Mouse (Mus musculus) limb, embryonic 13.5 days (tissue): Measurements from ENCODE around the gene Ear10. TPM values are rescaled to one million over a fixed set of nuclear protein-coding genes. Genes with fewer than 3 reads are reported as not detected.
"Not testable (repeated sequence)": the region's sequence is repeated elsewhere in the genome, so short reads cannot be mapped to it uniquely, and the experiment has no call there.

Experiments
- ATAC-seq: fragments of 200-750 bp; cut with Nextera tagmentation; 2 replicates; pipeline ENCODE4 v1.8.0; 2017; ENCODE audit warnings: low read depth, moderate number of reproducible peaks, moderate TSS enrichment; ENCODE audit not compliant: low FRiP score
- H3K27ac ChIP-seq: fragments of 300-500 bp; sonication (generic); 2 replicates; pipeline ENCODE4 v1.5.1; 2015; ENCODE audit warnings: inconsistent platforms, mild to moderate bottlenecking, moderate library complexity
- H3K27me3 ChIP-seq: fragments of 300-500 bp; sonication (generic); 2 replicates; pipeline ENCODE4 v1.6.1; 2015; ENCODE audit warnings: mild to moderate bottlenecking, inconsistent platforms
- H3K36me3 ChIP-seq: fragments of 300-500 bp; sonication (generic); 2 replicates; pipeline ENCODE4 v1.6.1; 2015; ENCODE audit warnings: inconsistent platforms, mild to moderate bottlenecking, moderate library complexity
- H3K4me1 ChIP-seq: fragments of 300-500 bp; sonication (generic); 2 replicates; pipeline ENCODE4 v1.6.1; 2015; ENCODE audit warnings: inconsistent platforms
- H3K4me2 ChIP-seq: fragments of 300-500 bp; sonication (generic); replicated peaks from 2 replicates; pipeline ENCODE4 v1.6.1; 2015; ENCODE audit warnings: inconsistent platforms, mild to moderate bottlenecking, moderate library complexity
- H3K4me3 ChIP-seq: fragments of 300-500 bp; sonication (generic); 2 replicates; pipeline ENCODE4 v1.5.1; 2015; ENCODE audit warnings: moderate library complexity, mild to moderate bottlenecking, inconsistent platforms
- H3K9ac ChIP-seq: fragments of 300-500 bp; sonication (generic); 2 replicates; pipeline ENCODE4 v1.6.1; 2015; ENCODE audit warnings: mild to moderate bottlenecking, inconsistent platforms
- H3K9me3 ChIP-seq: fragments of 300-500 bp; sonication (generic); 2 replicates; pipeline ENCODE4 v1.6.1; 2016; ENCODE audit warnings: inconsistent platforms
- WGBS: fragments of 180-500 bp; shearing (Covaris S2); methylation state at CpG from one replicate; pipeline ENCODE4 v1.1.7; 2015; 5-methylcytosine and 5-hydroxymethylcytosine counted together
- polyA plus RNA-seq: library from polyadenylated mRNA; unstranded; fragments of >200 nt; fragmentation: Nextera tagmentation; extraction: Ambion mirVana; gene quantifications from 2 replicates; pipeline ENCODE4 v1.2.1, GENCODE M21; 2015

Gene Ear10
- polyA plus RNA-seq, 1 experiment from 2014 or later: not detected

- not testable (repeated sequence) for H3K36me3 ChIP-seq, H3K4me3 ChIP-seq, ATAC-seq, H3K4me1 ChIP-seq, H3K9me3 ChIP-seq, H3K27me3 ChIP-seq, H3K27ac ChIP-seq, H3K9ac ChIP-seq, H3K4me2 ChIP-seq
- 81% methylated on average over 5 of the region's 5 CpGs for WGBS
Measured at GRCm38 (mm10) chr14:43879966-43880545, 43.3 kb downstream of the Ear10 start.

- ATAC-seq, H3K36me3 ChIP-seq: not testable (repeated sequence)
- WGBS: 48% methylated on average over 1 of the region's 2 CpGs
Measured at GRCm38 (mm10) chr14:43877789-43878188, 45.6 kb downstream of the Ear10 start.

GRCm38 (mm10) chr14:43875417-43875816 is 47.9 kb downstream of the Ear10 start, which contains the start of gene Ear1:
Ear1 (minus strand) TSS chr14:43875517.
- H3K4me3 ChIP-seq, H3K36me3 ChIP-seq, H3K9ac ChIP-seq, H3K27ac ChIP-seq, ATAC-seq, H3K4me1 ChIP-seq, H3K9me3 ChIP-seq, H3K27me3 ChIP-seq, H3K4me2 ChIP-seq: not testable (repeated sequence)
- WGBS: 90% methylated on average over 3 of the region's 3 CpGs

More at GRCm38 (mm10) chr14:43877789-43878188, 45.6 kb downstream of the Ear10 start:
- H3K4me2 ChIP-seq, H3K27me3 ChIP-seq, H3K9ac ChIP-seq, H3K4me3 ChIP-seq, H3K4me1 ChIP-seq, H3K27ac ChIP-seq, H3K9me3 ChIP-seq: not testable (repeated sequence)

- WGBS: 85% methylated on average over 3 of the region's 3 CpGs
- not testable (repeated sequence) for H3K27me3 ChIP-seq, H3K4me2 ChIP-seq, H3K36me3 ChIP-seq, H3K9ac ChIP-seq, ATAC-seq, H3K4me3 ChIP-seq, H3K9me3 ChIP-seq, H3K4me1 ChIP-seq, H3K27ac ChIP-seq
Measured at GRCm38 (mm10) chr14:43874862-43875261, 48.5 kb downstream of the Ear10 start.

Other genes starting within 250 kb of the Ear10 start
- gene Gm8165, start 246.4 kb downstream of the Ear10 start, polyA plus RNA-seq: not detected in 2 replicates
- 1.0 and 1.5 TPM in 2 replicates for gene Gm7324, start 225.7 kb downstream of the Ear10 start, polyA plus RNA-seq
- gene Gm16506, start 196.1 kb downstream of the Ear10 start, polyA plus RNA-seq: not detected in 2 replicates
- not detected in 2 replicates for gene Gm6526, start 175.7 kb downstream of the Ear10 start, polyA plus RNA-seq
- gene Gm8180, start 138.8 kb downstream of the Ear10 start, polyA plus RNA-seq: not detected in 2 replicates
- gene Ear1, start 48.0 kb downstream of the Ear10 start, polyA plus RNA-seq: 0.42 TPM in 1 of 2 replicates, not detected in the other
- gene Gm8113, start 1.8 kb upstream of the Ear10 start, polyA plus RNA-seq: 8.4 and 10.2 TPM in 2 replicates
- not detected in 2 replicates for gene Ang5, start 33.5 kb upstream of the Ear10 start, polyA plus RNA-seq
- gene Ang6, start 78.7 kb upstream of the Ear10 start, polyA plus RNA-seq: not detected in 2 replicates
- gene Ear2, start 179.1 kb upstream of the Ear10 start, polyA plus RNA-seq: not detected in 2 replicates
- not detected in 2 replicates for gene Gm3327, start 200.3 kb upstream of the Ear10 start, polyA plus RNA-seq